Mouse (Mus musculus): Measurements from ENCODE around the gene Gorasp1. TPM values are rescaled to one million over a fixed set of nuclear protein-coding genes. Genes with fewer than 3 reads are reported as not detected.

Gene Gorasp1
- polyA plus RNA-seq, 1 experiment: 10.5 TPM

DNA sequence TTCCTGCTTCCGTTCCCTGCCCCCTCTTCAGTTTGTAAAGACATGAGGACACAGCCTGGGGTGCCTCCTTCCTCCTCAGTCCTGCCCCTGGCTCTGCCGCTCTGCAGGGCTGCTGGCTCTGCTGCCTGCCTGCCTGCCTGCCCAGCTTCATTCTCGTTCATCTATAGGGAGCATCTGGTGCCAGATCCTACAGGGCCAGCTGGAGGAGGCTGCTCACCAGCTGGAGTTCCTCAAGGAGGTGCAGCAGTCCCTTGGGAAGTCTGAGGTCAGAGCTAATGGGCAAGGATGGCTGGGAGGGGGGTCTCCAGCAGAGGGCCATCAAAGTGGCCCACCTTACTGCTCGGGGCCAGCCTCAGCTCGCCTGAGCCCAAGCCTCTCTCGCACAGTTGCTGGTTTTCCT lies 13.1 kb upstream of the Gorasp1 start:
- Histone ChIP-seq H3K4me2 (ENCODE audit: low read depth) (no peak overlapping the region), H3K79me2 (ENCODE audit: control insufficient read depth, insufficient read depth) (no peaks in the 10 kb centered on the region), H3K4me3 (no peak overlapping the region), H3K36me3 (ENCODE audit: control insufficient read depth, insufficient read depth) (no peaks in the 10 kb centered on the region), H3ac (ENCODE audit: control insufficient read depth, insufficient read length) (no peak overlapping the region), H3K27me3 (ENCODE audit: control insufficient read depth, insufficient read depth, insufficient read length) (peaks cover 11% of the 10 kb centered on the region)
- TF ChIP-seq TCF3 (IDR thresholded peaks at IDR 0.05; ENCODE audit: insufficient read length, low read depth) (no peak), POLR2AphosphoS2 (IDR thresholded peaks at IDR 0.05; ENCODE audit: insufficient read length, low read depth) (no peak), POLR2A (IDR thresholded peaks at IDR 0.05; ENCODE audit: insufficient read length, low read depth) (no peak), USF1 (IDR thresholded peaks at IDR 0.05; ENCODE audit: low read depth) (no peak), SRF (IDR thresholded peaks at IDR 0.05; ENCODE audit: control insufficient read depth, insufficient read length, low read depth) (no peak), MYOD1 (IDR thresholded peaks at IDR 0.05; ENCODE audit: control insufficient read depth in 1 of 3, insufficient read length in 2 of 3, low read depth in 2 of 3) (no peak), CEBPB (IDR thresholded peaks at IDR 0.05; ENCODE audit: insufficient read depth, poor library complexity, severe bottlenecking) (no peak), E2F4 (IDR thresholded peaks at IDR 0.05; ENCODE audit: insufficient read depth) (no peak), TCF12 (IDR thresholded peaks at IDR 0.05; ENCODE audit: insufficient read depth, poor library complexity, severe bottlenecking) (no peak), REST (IDR thresholded peaks at IDR 0.05; ENCODE audit: insufficient read depth, insufficient read length) (no peak), MAX (IDR thresholded peaks at IDR 0.05; ENCODE audit: low read depth) (no peak), MYOG (IDR thresholded peaks at IDR 0.05; ENCODE audit: control insufficient read depth in 1 of 3, insufficient read depth in 1 of 3, insufficient read length in 2 of 3, low read depth in 2 of 3) (no peak)

- Histone ChIP-seq H3K79me2 (ENCODE audit: control insufficient read depth, insufficient read depth) (no peaks in the 10 kb centered on the region), H3K36me3 (ENCODE audit: control insufficient read depth, insufficient read depth) (no peaks in the 10 kb centered on the region), H3ac (ENCODE audit: control insufficient read depth, insufficient read length) (no peak overlapping the region), H3K4me3 (no peak overlapping the region), H3K4me2 (ENCODE audit: low read depth) (no peak overlapping the region), H3K27me3 (ENCODE audit: control insufficient read depth, insufficient read depth, insufficient read length) (peaks cover 11% of the 10 kb centered on the region)
- TF ChIP-seq REST (IDR thresholded peaks at IDR 0.05; ENCODE audit: insufficient read depth, insufficient read length): no peak
- TF ChIP-seq SRF (IDR thresholded peaks at IDR 0.05; ENCODE audit: control insufficient read depth, insufficient read length, low read depth): no peak
- TF ChIP-seq MYOD1 (IDR thresholded peaks at IDR 0.05; ENCODE audit: control insufficient read depth in 1 of 3, insufficient read length in 2 of 3, low read depth in 2 of 3): no peak
- no peak for TF ChIP-seq CEBPB (IDR thresholded peaks at IDR 0.05; ENCODE audit: insufficient read depth, poor library complexity, severe bottlenecking)
- no peak for TF ChIP-seq POLR2AphosphoS2 (IDR thresholded peaks at IDR 0.05; ENCODE audit: insufficient read length, low read depth)
- TF ChIP-seq MAX (IDR thresholded peaks at IDR 0.05; ENCODE audit: low read depth): no peak
- TF ChIP-seq E2F4 (IDR thresholded peaks at IDR 0.05; ENCODE audit: insufficient read depth): no peak
- no peak for TF ChIP-seq MYOG (IDR thresholded peaks at IDR 0.05; ENCODE audit: control insufficient read depth in 1 of 3, insufficient read depth in 1 of 3, insufficient read length in 2 of 3, low read depth in 2 of 3)
- no peak for TF ChIP-seq TCF12 (IDR thresholded peaks at IDR 0.05; ENCODE audit: insufficient read depth, poor library complexity, severe bottlenecking)
- no peak for TF ChIP-seq USF1 (IDR thresholded peaks at IDR 0.05; ENCODE audit: low read depth)
- no peak for TF ChIP-seq POLR2A (IDR thresholded peaks at IDR 0.05; ENCODE audit: insufficient read length, low read depth)
Measured at GRCm38 (mm10) chr9:119948804-119949203, 11.4 kb upstream of the Gorasp1 start.

GRCm38 (mm10) chr9:119945173-119945900 lies 8.0 kb upstream of the Gorasp1 start:
- TF ChIP-seq POLR2A (IDR thresholded peaks at IDR 0.05; ENCODE audit: insufficient read length, low read depth): no peak
- no peak for TF ChIP-seq MYOG (IDR thresholded peaks at IDR 0.05; ENCODE audit: control insufficient read depth in 1 of 3, insufficient read depth in 1 of 3, insufficient read length in 2 of 3, low read depth in 2 of 3)
- no peak for TF ChIP-seq MYOD1 (IDR thresholded peaks at IDR 0.05; ENCODE audit: control insufficient read depth in 1 of 3, insufficient read length in 2 of 3, low read depth in 2 of 3)
- no peak for TF ChIP-seq CEBPB (IDR thresholded peaks at IDR 0.05; ENCODE audit: insufficient read depth, poor library complexity, severe bottlenecking)
- TF ChIP-seq E2F4 (IDR thresholded peaks at IDR 0.05; ENCODE audit: insufficient read depth): no peak
- no peak for TF ChIP-seq REST (IDR thresholded peaks at IDR 0.05; ENCODE audit: insufficient read depth, insufficient read length)
- TF ChIP-seq POLR2AphosphoS2 (IDR thresholded peaks at IDR 0.05; ENCODE audit: insufficient read length, low read depth): no peak
- no peak for TF ChIP-seq TCF12 (IDR thresholded peaks at IDR 0.05; ENCODE audit: insufficient read depth, poor library complexity, severe bottlenecking)
- no peak for TF ChIP-seq MAX (IDR thresholded peaks at IDR 0.05; ENCODE audit: low read depth)
- no peak for TF ChIP-seq USF1 (IDR thresholded peaks at IDR 0.05; ENCODE audit: low read depth)
- no peak for TF ChIP-seq TCF3 (IDR thresholded peaks at IDR 0.05; ENCODE audit: insufficient read length, low read depth)
- no peak for TF ChIP-seq SRF (IDR thresholded peaks at IDR 0.05; ENCODE audit: control insufficient read depth, insufficient read length, low read depth)
- H3ac ChIP-seq (ENCODE audit: control insufficient read depth, insufficient read length): no peak overlapping the region
- H3K4me3 ChIP-seq: no peak overlapping the region
- H3K36me3 ChIP-seq (ENCODE audit: control insufficient read depth, insufficient read depth): no peaks in the 10 kb centered on the region
- H3K79me2 ChIP-seq (ENCODE audit: control insufficient read depth, insufficient read depth): no peaks in the 10 kb centered on the region
- H3K27me3 ChIP-seq (ENCODE audit: control insufficient read depth, insufficient read depth, insufficient read length): peaks cover 11% of the 10 kb centered on the region
- H3K4me2 ChIP-seq (ENCODE audit: low read depth): no peak overlapping the region

DNA sequence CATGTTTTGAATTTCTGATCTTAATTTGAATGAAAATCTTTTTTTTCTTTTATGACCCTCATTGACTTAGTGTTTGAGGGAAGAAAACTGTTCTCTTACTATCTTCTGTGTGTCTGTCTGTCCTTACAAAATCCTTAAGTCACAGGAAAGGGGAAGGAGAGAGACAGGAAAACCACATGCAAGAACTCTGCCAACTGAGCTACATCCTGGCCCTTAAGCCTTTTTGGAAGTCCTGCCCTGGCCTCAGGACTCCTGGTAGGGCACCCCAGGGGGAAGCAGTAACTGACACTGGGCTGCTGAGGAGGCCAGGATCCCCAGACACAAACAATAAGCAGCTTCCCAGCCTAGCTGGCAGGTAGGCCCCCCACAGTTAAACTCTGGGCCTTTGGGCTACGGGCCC lies 6.0 kb upstream of the Gorasp1 start:
- Histone ChIP-seq H3K79me2 (ENCODE audit: control insufficient read depth, insufficient read depth) (no peaks in the 10 kb centered on the region), H3K4me2 (ENCODE audit: low read depth) (no peak overlapping the region), H3K4me3 (no peak overlapping the region), H3ac (ENCODE audit: control insufficient read depth, insufficient read length) (no peak overlapping the region), H3K27me3 (ENCODE audit: control insufficient read depth, insufficient read depth, insufficient read length) (peaks cover 7% of the 10 kb centered on the region), H3K36me3 (ENCODE audit: control insufficient read depth, insufficient read depth) (no peaks in the 10 kb centered on the region)
- TF ChIP-seq TCF12 (IDR thresholded peaks at IDR 0.05; ENCODE audit: insufficient read depth, poor library complexity, severe bottlenecking) (no peak), SRF (IDR thresholded peaks at IDR 0.05; ENCODE audit: control insufficient read depth, insufficient read length, low read depth) (no peak), REST (IDR thresholded peaks at IDR 0.05; ENCODE audit: insufficient read depth, insufficient read length) (no peak), TCF3 (IDR thresholded peaks at IDR 0.05; ENCODE audit: insufficient read length, low read depth) (no peak), MYOD1 (IDR thresholded peaks at IDR 0.05; ENCODE audit: control insufficient read depth in 1 of 3, insufficient read length in 2 of 3, low read depth in 2 of 3) (no peak), POLR2A (IDR thresholded peaks at IDR 0.05; ENCODE audit: insufficient read length, low read depth) (no peak), POLR2AphosphoS2 (IDR thresholded peaks at IDR 0.05; ENCODE audit: insufficient read length, low read depth) (no peak), USF1 (IDR thresholded peaks at IDR 0.05; ENCODE audit: low read depth) (no peak), E2F4 (IDR thresholded peaks at IDR 0.05; ENCODE audit: insufficient read depth) (no peak), CEBPB (IDR thresholded peaks at IDR 0.05; ENCODE audit: insufficient read depth, poor library complexity, severe bottlenecking) (no peak), MAX (IDR thresholded peaks at IDR 0.05; ENCODE audit: low read depth) (no peak), MYOG (IDR thresholded peaks at IDR 0.05; ENCODE audit: control insufficient read depth in 1 of 3, insufficient read depth in 1 of 3, insufficient read length in 2 of 3, low read depth in 2 of 3) (no peak)
